Mouse (Mus musculus): ENCODE data around the gene Prss16. TPM values are rescaled to one million over a fixed set of nuclear protein-coding genes. Genes with fewer than 3 reads are reported as not detected.
"Not testable (repeated sequence)": the region's sequence is repeated elsewhere in the genome, so short reads cannot be mapped to it uniquely, and the experiment has no call there.

Gene Prss16
- polyA plus RNA-seq, 1 experiment from 2014 or later, result not detected

- Histone ChIP-seq H3K36me3 (no peaks in the 10 kb centered on the region), H3K27me3 (ENCODE audit: low read depth, poor library complexity, severe bottlenecking) (no peaks in the 10 kb centered on the region)
- 3% methylated on average over 13 of the region's 13 CpGs for WGBS
Measured at GRCm38 (mm10) chr13:22041651-22042567, 32.4 kb upstream of the Prss16 start.

GRCm38 (mm10) chr13:22041142-22041536 is 31.6 kb upstream of the Prss16 start, which contains the start of gene Hist1h4i:
Gene Hist1h4i, minus strand, starts transcription at chr13:22041362.
- WGBS, result under 1% methylated on average over 27 of the region's 27 CpGs
- H3K9me3 ChIP-seq (replicated peaks); H3K36me3 ChIP-seq; H3K27me3 ChIP-seq (ENCODE audit: low read depth, poor library complexity, severe bottlenecking): not testable (repeated sequence)
- Histone ChIP-seq H3K27ac (replicated peaks) (peak within 1 kb of the TSS; percentile 95), H3K4me3 (peak within 1 kb of the TSS; percentile 61), H3K4me1 (peaks cover 50% of the 10 kb centered on the region)
- DNase-seq (ENCODE audit: low spot score), result peak; percentile 94

More at GRCm38 (mm10) chr13:22041651-22042567, 32.4 kb upstream of the Prss16 start:
- no peak for DNase-seq (ENCODE audit: low spot score)
- no peaks in the 10 kb centered on the region for H3K9me3 ChIP-seq (replicated peaks)
- H3K4me3 ChIP-seq, result peak overlapping the region; percentile 61
- peak overlapping the region; percentile 95 for H3K27ac ChIP-seq (replicated peaks)
- H3K4me1 ChIP-seq, result peaks cover 42% of the 10 kb centered on the region

GRCm38 (mm10) chr13:22040464-22041141 is 31.1 kb upstream of the Prss16 start:
- H3K9me3 ChIP-seq (replicated peaks), result no peaks in the 10 kb centered on the region

GRCm38 (mm10) chr13:22039951-22040463 is 30.5 kb upstream of the Prss16 start:
- DNase-seq (ENCODE audit: low spot score), result no peak
- WGBS, result 5% methylated on average over 2 of the region's 2 CpGs
- no peaks in the 10 kb centered on the region for H3K36me3 ChIP-seq
- peak overlapping the region; percentile 95 for H3K27ac ChIP-seq (replicated peaks)
- peaks cover 51% of the 10 kb centered on the region for H3K4me1 ChIP-seq
- H3K27me3 ChIP-seq (ENCODE audit: low read depth, poor library complexity, severe bottlenecking), result no peaks in the 10 kb centered on the region
- H3K4me3 ChIP-seq, result peak overlapping the region; percentile 61
- H3K9me3 ChIP-seq (replicated peaks), result no peaks in the 10 kb centered on the region

More at GRCm38 (mm10) chr13:22040464-22041141, 31.1 kb upstream of the Prss16 start:
- H3K4me3 ChIP-seq, result peak overlapping the region; percentile 61
- H3K27ac ChIP-seq (replicated peaks), result peak overlapping the region; percentile 95
- no peaks in the 10 kb centered on the region for H3K36me3 ChIP-seq
- under 1% methylated on average over 24 of the region's 24 CpGs for WGBS
- no peaks in the 10 kb centered on the region for H3K27me3 ChIP-seq (ENCODE audit: low read depth, poor library complexity, severe bottlenecking)
- DNase-seq (ENCODE audit: low spot score), result peak; percentile 60
- H3K4me1 ChIP-seq, result peaks cover 51% of the 10 kb centered on the region

- 68% methylated on average over 5 of the region's 5 CpGs for WGBS
- Histone ChIP-seq H3K4me3 (peak overlapping the region; percentile 61), H3K27me3 (ENCODE audit: low read depth, poor library complexity, severe bottlenecking) (no peaks in the 10 kb centered on the region), H3K9me3 (replicated peaks) (no peaks in the 10 kb centered on the region), H3K4me1 (peaks cover 49% of the 10 kb centered on the region), H3K36me3 (no peaks in the 10 kb centered on the region), H3K27ac (replicated peaks) (peak overlapping the region; percentile 95)
- DNase-seq (ENCODE audit: low spot score), result no peak
Measured at GRCm38 (mm10) chr13:22039364-22039763, 29.8 kb upstream of the Prss16 start.

- H3K4me3 ChIP-seq, result peak overlapping the region; percentile 20
- no peaks in the 10 kb centered on the region for H3K9me3 ChIP-seq (replicated peaks)
- 83% methylated on average over 2 of the region's 2 CpGs for WGBS
- H3K27me3 ChIP-seq (ENCODE audit: low read depth, poor library complexity, severe bottlenecking), result no peaks in the 10 kb centered on the region
- peaks cover 53% of the 10 kb centered on the region for H3K4me1 ChIP-seq
- H3K27ac ChIP-seq (replicated peaks), result peak overlapping the region; percentile 95
- no peak for DNase-seq (ENCODE audit: low spot score)
- H3K36me3 ChIP-seq, result no peaks in the 10 kb centered on the region
Measured at GRCm38 (mm10) chr13:22037415-22037814, 27.9 kb upstream of the Prss16 start.

GRCm38 (mm10) chr13:22036986-22037385 is 27.4 kb upstream of the Prss16 start:
- Histone ChIP-seq H3K27me3 (ENCODE audit: low read depth, poor library complexity, severe bottlenecking) (no peaks in the 10 kb centered on the region), H3K27ac (replicated peaks) (peak overlapping the region; percentile 95), H3K9me3 (replicated peaks) (no peaks in the 10 kb centered on the region), H3K36me3 (no peaks in the 10 kb centered on the region), H3K4me1 (peaks cover 49% of the 10 kb centered on the region), H3K4me3 (peak overlapping the region; percentile 54)
- WGBS, result 62% methylated on average over 3 of the region's 3 CpGs
- no peak for DNase-seq (ENCODE audit: low spot score)

- Histone ChIP-seq H3K4me1 (peaks cover 43% of the 10 kb centered on the region), H3K36me3 (no peaks in the 10 kb centered on the region), H3K4me3 (peak overlapping the region; percentile 54), H3K9me3 (replicated peaks) (no peaks in the 10 kb centered on the region), H3K27ac (replicated peaks) (peak overlapping the region; percentile 95), H3K27me3 (ENCODE audit: low read depth, poor library complexity, severe bottlenecking) (no peaks in the 10 kb centered on the region)
- DNase-seq (ENCODE audit: low spot score), result peak; percentile 56
- 3% methylated on average over 23 of the region's 23 CpGs for WGBS
Measured at GRCm38 (mm10) chr13:22036149-22036956, 26.8 kb upstream of the Prss16 start.

GRCm38 (mm10) chr13:22035267-22036148 is 26.0 kb upstream of the Prss16 start, which contains the start of the genes Hist1h2ah and Hist1h2bk:
Gene Hist1h2ah, minus strand, starts transcription at chr13:22035568.
Gene Hist1h2bk, plus strand, starts transcription at chr13:22035870.
- not testable (repeated sequence) for H3K36me3 ChIP-seq; H3K27me3 ChIP-seq (ENCODE audit: low read depth, poor library complexity, severe bottlenecking); H3K9me3 ChIP-seq (replicated peaks)
- DNase-seq (ENCODE audit: low spot score), result peak; percentile 87
- H3K4me1 ChIP-seq, result peaks cover 39% of the 10 kb centered on the region
- H3K4me3 ChIP-seq, result peak within 1 kb of the TSS; percentile 58
- 1% methylated on average over 28 of the region's 69 CpGs for WGBS
- peak within 1 kb of the TSS; percentile 95 for H3K27ac ChIP-seq (replicated peaks)

- Histone ChIP-seq H3K27me3 (ENCODE audit: low read depth, poor library complexity, severe bottlenecking) (no peaks in the 10 kb centered on the region), H3K27ac (replicated peaks) (peak overlapping the region; percentile 93), H3K4me3 (peak overlapping the region; percentile 58), H3K4me1 (peaks cover 32% of the 10 kb centered on the region), H3K9me3 (replicated peaks) (no peaks in the 10 kb centered on the region), H3K36me3 (no peaks in the 10 kb centered on the region)
- peak; percentile 57 for DNase-seq (ENCODE audit: low spot score)
- under 1% methylated on average over 14 of the region's 14 CpGs for WGBS
Measured at GRCm38 (mm10) chr13:22034443-22035266, 25.1 kb upstream of the Prss16 start.
